Mouse (Mus musculus) liver, embryonic 16.5 days (tissue): Measurements from ENCODE around the gene Chgb. TPM values are rescaled to one million over a fixed set of nuclear protein-coding genes. Genes with fewer than 3 reads are reported as not detected.
A peak's percentile ranks its signal among the peaks of the same experiment; 100 is the strongest.

Source experiments
- ATAC-seq: fragments of 200-750 bp; cut with Nextera tagmentation; 2 replicates; pipeline ENCODE4 v1.8.0; 2017; ENCODE audit warnings: low read depth, mild to moderate bottlenecking, moderate number of reproducible peaks, moderate library complexity
- H3K27ac ChIP-seq: fragments of 300-500 bp; sonication (generic); 2 replicates; pipeline ENCODE4 v1.5.1; 2014; ENCODE audit warnings: mild to moderate bottlenecking, low read length
- H3K27me3 ChIP-seq: fragments of 300-500 bp; sonication (generic); 2 replicates; pipeline ENCODE4 v1.6.1; 2014; ENCODE audit warnings: low read depth, low read length, mixed read lengths; ENCODE audit not compliant: control insufficient read depth, insufficient read depth
- H3K36me3 ChIP-seq: fragments of 300-500 bp; sonication (generic); 2 replicates; pipeline ENCODE4 v1.6.1; 2014; ENCODE audit warnings: mild to moderate bottlenecking; ENCODE audit not compliant: control insufficient read depth, insufficient read depth
- H3K4me1 ChIP-seq: fragments of 300-500 bp; sonication (generic); 2 replicates; pipeline ENCODE4 v1.6.1; 2014; ENCODE audit warnings: low read depth, low read length, mixed read lengths; ENCODE audit not compliant: control insufficient read depth
- H3K4me2 ChIP-seq: fragments of 300-500 bp; sonication (generic); 2 replicates; pipeline ENCODE4 v1.6.1; 2014; ENCODE audit warnings: low read depth, low read length, mixed read lengths
- H3K4me3 ChIP-seq: fragments of 300-500 bp; sonication (generic); 2 replicates; pipeline ENCODE4 v1.5.1; 2014; ENCODE audit warnings: low read depth, mild to moderate bottlenecking, low read length
- H3K9ac ChIP-seq: fragments of 300-500 bp; sonication (generic); 2 replicates; pipeline ENCODE4 v1.6.1; 2014; ENCODE audit warnings: low read depth, low read length
- H3K9me3 ChIP-seq: fragments of 300-500 bp; sonication (generic); replicated peaks from 2 replicates; pipeline ENCODE4 v1.6.1; 2016; ENCODE audit warnings: low read length; ENCODE audit not compliant: control insufficient read depth
- WGBS: fragments of 180-500 bp; shearing (Covaris S2); extraction: QIAGEN DNeasy Blood & Tissue Kit; methylation state at CpG from one replicate; pipeline ENCODE4 v1.1.7; 2014; ENCODE audit not compliant: insufficient replicate concordance; 5-methylcytosine and 5-hydroxymethylcytosine counted together
- polyA plus RNA-seq: library from polyadenylated mRNA; unstranded; fragments of >200 nt; fragmentation: Nextera tagmentation; extraction: Ambion mirVana; gene quantifications from 2 replicates; pipeline ENCODE4 v1.2.1, GENCODE M21; 2015

Gene Chgb
- 0.09 and 0.73 TPM in 2 replicates for polyA plus RNA-seq

DNA sequence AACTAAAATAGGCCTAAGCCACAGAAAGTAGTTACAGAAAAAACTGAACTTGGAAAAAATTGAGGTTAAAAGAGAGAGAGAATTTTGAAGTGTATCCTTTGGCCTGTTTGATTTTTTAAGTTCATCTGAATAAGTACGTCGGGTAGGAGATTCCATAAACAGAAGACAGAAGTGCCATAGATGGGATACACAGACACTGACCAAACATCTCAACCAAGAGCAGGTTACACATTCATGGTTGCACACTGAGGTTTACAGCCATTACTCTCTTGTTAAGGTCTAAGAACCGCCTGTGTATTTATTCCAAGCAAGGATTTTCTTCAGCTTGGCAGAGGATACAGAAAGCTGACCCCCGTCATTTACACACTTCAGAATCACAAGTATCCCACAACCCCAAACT, at the start of gene Chgb:
TSS of gene Chgb (plus strand) at position 301 of the 400 bp plus-strand sequence.
- no peak for ATAC-seq

DNA sequence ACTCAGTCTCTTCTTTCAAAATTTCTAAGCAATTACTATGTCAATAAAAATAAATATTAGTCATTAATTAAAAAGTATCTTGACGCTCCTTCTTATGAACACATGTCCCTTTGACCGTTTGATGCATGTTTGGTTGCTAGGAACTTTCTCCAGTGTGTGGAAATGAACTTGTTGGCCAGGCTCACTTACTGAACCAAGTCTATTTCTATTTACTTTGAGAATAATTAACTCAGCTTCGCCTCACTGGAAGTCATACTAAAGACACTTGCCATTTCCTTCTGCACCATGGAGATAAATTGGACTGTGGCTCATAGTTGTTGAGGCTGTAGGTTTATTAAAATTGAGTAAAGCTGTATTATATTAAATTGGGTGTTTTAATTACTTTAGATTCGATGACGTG, 48.1 kb upstream of the Chgb start:
- H3K27ac ChIP-seq: no peak overlapping the region
- H3K9ac ChIP-seq: no peak overlapping the region
- H3K9me3 ChIP-seq: no peaks in the 10 kb centered on the region
- H3K36me3 ChIP-seq: no peaks in the 10 kb centered on the region
- H3K4me1 ChIP-seq: no peaks in the 10 kb centered on the region
- H3K4me3 ChIP-seq: no peak overlapping the region
- no peaks in the 10 kb centered on the region for H3K27me3 ChIP-seq
- WGBS: 64% methylated on average over 5 of the region's 5 CpGs
- no peak for ATAC-seq
- no peak overlapping the region for H3K4me2 ChIP-seq

More for the DNA sequence above, at the start of gene Chgb:
- H3K4me1 ChIP-seq: no peaks in the 10 kb centered on the region
- peak within 1 kb of the TSS; percentile 32; the same call in 1 of the 2 replicates for H3K4me3 ChIP-seq
- peak within 1 kb of the TSS; percentile 51 for H3K4me2 ChIP-seq
- H3K36me3 ChIP-seq: no peaks in the 10 kb centered on the region
- no peaks in the 10 kb centered on the region for H3K9me3 ChIP-seq
- H3K9ac ChIP-seq: no peak within 1 kb of the TSS
- H3K27ac ChIP-seq: no peak within 1 kb of the TSS
- H3K27me3 ChIP-seq: peaks cover 9% of the 10 kb centered on the region
- 10% methylated on average over 4 of the region's 4 CpGs for WGBS

DNA sequence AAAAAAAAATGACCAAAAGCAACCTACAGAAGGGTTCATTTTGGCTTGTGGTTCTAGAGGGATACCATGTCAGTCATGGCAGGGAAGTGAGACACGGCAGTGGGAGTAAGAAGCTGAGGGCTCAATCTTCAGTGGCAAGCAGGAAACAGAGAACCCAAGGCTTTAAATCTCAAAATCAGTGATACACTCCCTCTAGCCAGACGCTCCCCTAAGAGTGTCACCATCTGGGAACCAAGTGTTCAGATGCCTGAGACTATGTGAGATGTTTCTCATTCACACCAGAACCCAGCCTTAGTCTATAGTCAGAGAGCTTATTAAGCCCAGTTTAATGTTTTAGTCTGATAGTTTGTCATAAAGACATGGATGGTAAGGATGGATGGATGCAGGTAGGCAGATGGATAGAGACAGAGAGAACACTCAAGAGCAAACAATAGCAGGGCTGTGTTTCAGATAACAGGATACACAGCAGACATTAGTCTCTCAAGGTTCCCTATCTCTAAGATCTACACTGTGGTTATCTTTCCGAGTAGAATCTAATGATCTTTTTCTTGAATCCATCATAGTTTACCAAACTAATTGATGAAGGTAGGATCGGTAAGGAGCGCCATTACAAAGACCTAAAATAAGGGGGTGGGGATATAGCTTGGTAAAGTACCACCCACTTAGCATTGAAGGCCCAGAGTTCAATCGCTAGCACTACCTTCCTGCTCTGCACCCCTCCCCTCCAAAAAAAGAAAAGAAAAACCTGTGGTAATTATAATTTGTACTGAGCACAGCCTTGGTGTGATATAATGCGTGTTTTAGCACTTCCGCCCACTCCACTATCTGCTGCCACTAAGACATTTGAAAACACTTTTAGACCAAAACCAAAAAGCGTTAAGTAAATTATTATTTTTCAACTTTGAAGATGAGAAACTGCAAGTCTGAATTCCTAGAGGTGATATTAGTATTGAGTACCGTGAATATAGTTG, 47.2 kb upstream of the Chgb start:
- Histone ChIP-seq H3K4me2 (no peak overlapping the region), H3K9me3 (no peaks in the 10 kb centered on the region), H3K27ac (no peak overlapping the region), H3K27me3 (no peaks in the 10 kb centered on the region), H3K4me3 (no peak overlapping the region), H3K9ac (no peak overlapping the region), H3K4me1 (no peaks in the 10 kb centered on the region), H3K36me3 (no peaks in the 10 kb centered on the region)
- no peak for ATAC-seq
- 71% methylated on average over 10 of the region's 10 CpGs for WGBS

DNA sequence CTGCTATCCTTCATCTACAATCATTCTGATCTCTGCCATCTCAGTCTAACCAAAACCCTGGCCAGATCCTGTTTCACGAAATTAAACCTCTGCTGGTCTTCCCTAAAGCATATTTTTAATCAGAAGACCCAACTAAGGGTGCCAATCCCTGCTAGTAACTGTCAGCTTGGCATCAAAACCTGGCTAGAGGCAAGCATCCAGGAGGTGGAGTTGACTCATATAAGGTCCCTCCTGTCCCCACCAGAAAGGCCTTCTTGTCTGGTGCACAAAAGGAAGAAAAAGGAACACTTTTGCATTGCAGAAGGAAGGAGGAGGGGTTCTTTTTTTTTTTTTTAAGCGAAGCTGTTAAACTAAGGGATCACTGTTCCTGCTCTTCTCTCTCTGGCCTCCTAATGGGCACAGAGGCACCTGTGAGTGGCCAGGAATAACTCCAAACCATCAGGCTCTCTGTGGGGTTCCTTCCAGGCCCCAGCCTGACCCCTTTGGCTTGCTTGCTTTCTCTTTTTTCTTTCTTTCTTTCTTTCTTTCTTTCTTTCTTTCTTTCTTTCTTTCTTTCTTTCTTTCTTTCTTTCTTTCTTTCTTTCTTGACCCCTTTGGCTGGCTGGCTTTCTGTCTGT, 42.2 kb upstream of the Chgb start:
- H3K27me3 ChIP-seq: no peaks in the 10 kb centered on the region
- H3K4me3 ChIP-seq: no peak overlapping the region
- no peaks in the 10 kb centered on the region for H3K9me3 ChIP-seq
- no peak overlapping the region for H3K4me2 ChIP-seq
- no peaks in the 10 kb centered on the region for H3K36me3 ChIP-seq
- WGBS: 45% methylated on average over 2 of the region's 2 CpGs
- no peak overlapping the region for H3K27ac ChIP-seq
- ATAC-seq: no peak
- no peaks in the 10 kb centered on the region for H3K4me1 ChIP-seq
- no peak overlapping the region for H3K9ac ChIP-seq

GRCm38 (mm10) chr2:132741862-132742347, 39.2 kb upstream of the Chgb start:
- 65% methylated on average over 8 of the region's 8 CpGs for WGBS
- H3K4me2 ChIP-seq: no peak overlapping the region
- H3K27me3 ChIP-seq: no peaks in the 10 kb centered on the region
- H3K27ac ChIP-seq: no peak overlapping the region
- H3K4me3 ChIP-seq: no peak overlapping the region
- no peaks in the 10 kb centered on the region for H3K36me3 ChIP-seq
- H3K9me3 ChIP-seq: no peaks in the 10 kb centered on the region
- no peaks in the 10 kb centered on the region for H3K4me1 ChIP-seq
- no peak overlapping the region for H3K9ac ChIP-seq
- no peak for ATAC-seq

GRCm38 (mm10) chr2:132744866-132745265, 36.2 kb upstream of the Chgb start:
- no peak for ATAC-seq
- Histone ChIP-seq H3K36me3 (no peaks in the 10 kb centered on the region), H3K27me3 (no peaks in the 10 kb centered on the region), H3K4me3 (no peak overlapping the region), H3K27ac (no peak overlapping the region), H3K9me3 (no peaks in the 10 kb centered on the region), H3K9ac (no peak overlapping the region), H3K4me1 (no peaks in the 10 kb centered on the region), H3K4me2 (no peak overlapping the region)
- 69% methylated on average over 5 of the region's 5 CpGs for WGBS

GRCm38 (mm10) chr2:132746108-132746507, 35.0 kb upstream of the Chgb start:
- 58% methylated on average over 3 of the region's 3 CpGs for WGBS
- Histone ChIP-seq H3K9me3 (no peaks in the 10 kb centered on the region), H3K9ac (no peak overlapping the region), H3K27ac (no peak overlapping the region), H3K27me3 (no peaks in the 10 kb centered on the region), H3K36me3 (no peaks in the 10 kb centered on the region), H3K4me3 (no peak overlapping the region), H3K4me1 (no peaks in the 10 kb centered on the region), H3K4me2 (no peak overlapping the region)
- no peak for ATAC-seq

- Histone ChIP-seq H3K4me1 (no peaks in the 10 kb centered on the region), H3K27ac (no peak overlapping the region), H3K4me3 (no peak overlapping the region), H3K27me3 (no peaks in the 10 kb centered on the region), H3K4me2 (no peak overlapping the region), H3K36me3 (no peaks in the 10 kb centered on the region), H3K9ac (no peak overlapping the region), H3K9me3 (no peaks in the 10 kb centered on the region)
- no peak for ATAC-seq
Measured at GRCm38 (mm10) chr2:132750726-132751125, 30.4 kb upstream of the Chgb start.
